Mouse (Mus musculus) hematopoietic stem cell, adult 5-6 weeks (primary cell): ENCODE measurements around the gene Slc30a5. TPM values are rescaled to one million over a fixed set of nuclear protein-coding genes. Genes with fewer than 3 reads are reported as not detected.

Experiments
- ATAC-seq, 2 experiments: fragments of 125-278 bp in 1 of 2; replicated peaks in 1 of 2; 2 replicates each; pipeline ENCODE4 v1.8.0; 2016 to 2017; ENCODE audit warnings: inconsistent platforms in 2 of 2, mild to moderate bottlenecking in 2 of 2, moderate number of reproducible peaks in 2 of 2, low read depth in 1 of 2, moderate TSS enrichment in 1 of 2; ENCODE audit not compliant: low FRiP score in 2 of 2, poor library complexity in 2 of 2, severe bottlenecking in 2 of 2, insufficient read depth in 1 of 2, low TSS enrichment in 1 of 2
- total RNA-seq: library from RNA; stranded (forward); fragments of 172-1452, 232-1000 nt; gene quantifications from 2 replicates; pipeline ENCODE4 v1.2.3, GENCODE M21; 2017

Slc30a5 gene
- total RNA-seq, 1 experiment from 2014 or later = 83.7 TPM

- no peak for ATAC-seq
Measured at GRCm38 (mm10) chr13:100787316-100788010, 45.8 kb downstream of the Slc30a5 start.

DNA sequence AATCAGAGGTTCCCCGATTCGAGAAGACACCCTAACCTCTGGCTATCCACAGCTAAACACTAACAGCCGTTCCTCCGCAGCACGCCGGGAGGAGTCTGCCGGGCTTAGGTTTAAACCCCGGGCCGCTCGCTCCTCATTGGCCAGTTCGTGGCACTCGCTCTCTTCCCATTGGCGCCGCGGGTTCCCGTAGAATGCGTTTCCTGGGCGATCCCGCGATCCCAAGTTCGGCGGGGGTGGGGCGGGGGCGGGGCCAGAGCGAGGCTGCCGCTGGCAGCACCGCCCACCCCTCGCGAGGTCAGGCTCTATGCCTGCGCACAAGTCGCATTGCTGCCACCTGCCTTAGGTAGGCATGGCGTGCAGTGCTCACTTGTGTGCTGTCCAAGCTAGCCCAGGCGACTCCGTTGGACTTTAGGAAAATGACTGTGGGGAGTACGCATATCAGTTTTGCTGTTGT lies 46.8 kb downstream of the Slc30a5 start, which contains the start of gene Ccnb1:
TSS of gene Ccnb1 (minus strand) at position 157 of the 454 bp plus-strand sequence.
- ATAC-seq = peak; percentile 93 to 98

GRCm38 (mm10) chr13:100785806-100786413 lies 47.3 kb downstream of the Slc30a5 start:
- ATAC-seq = peak; percentile 23 to 47; a peak in 2 of 4 replicates

GRCm38 (mm10) chr13:100777491-100777890 lies 55.7 kb downstream of the Slc30a5 start:
- ATAC-seq = no peak; a peak in 1 of 4 replicates

- no peak for ATAC-seq
Measured at GRCm38 (mm10) chr13:100776710-100777109, 56.5 kb downstream of the Slc30a5 start.

- ATAC-seq = 0 out of 4 replicates have a peak, but pooled peaks of 1 of the 2 experiments have one; percentile 6
Measured at GRCm38 (mm10) chr13:100776056-100776419, 57.2 kb downstream of the Slc30a5 start.

DNA sequence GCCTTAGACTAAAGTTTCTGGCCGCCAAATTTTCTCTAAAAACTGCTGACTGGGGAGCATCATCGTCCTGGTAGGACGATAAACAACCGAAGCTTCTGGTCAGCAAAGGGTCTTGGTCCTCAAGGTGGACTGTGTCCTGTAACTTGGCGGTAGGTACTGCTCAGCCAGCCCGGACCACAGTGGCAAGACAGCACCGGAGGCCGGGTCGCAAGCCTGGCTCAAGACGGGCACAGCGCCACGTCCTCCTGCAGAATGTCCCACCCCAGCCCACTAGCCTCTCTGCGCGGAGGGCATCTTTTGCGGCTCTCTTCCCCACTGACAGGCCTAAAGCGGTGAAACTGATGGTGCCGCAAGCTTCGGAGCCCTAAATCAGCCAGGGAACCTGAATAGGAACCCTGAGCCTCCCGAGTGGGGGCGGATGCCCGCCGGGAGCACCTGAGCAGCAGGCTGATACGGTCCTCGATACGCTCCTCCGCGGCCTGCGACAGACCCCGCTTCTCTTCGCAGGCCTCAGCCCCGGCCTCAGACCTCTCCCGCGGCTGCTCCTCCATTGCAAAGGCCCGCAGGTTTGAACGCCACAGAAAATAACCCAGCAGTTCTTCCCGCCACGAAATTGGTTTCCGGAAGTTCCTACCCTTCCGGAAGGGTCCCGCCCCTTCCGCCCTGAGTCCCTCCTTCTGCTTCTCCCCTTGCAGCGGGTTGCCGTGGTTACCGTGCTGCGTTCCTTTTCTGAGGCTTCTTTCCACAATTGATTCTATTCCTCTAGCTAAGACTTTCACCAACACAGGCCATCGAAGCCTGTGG lies 57.8 kb downstream of the Slc30a5 start, which contains the start of gene Cenph:
TSS of gene Cenph (minus strand) at position 648 of the 804 bp plus-strand sequence.
- peak; percentile 98 to 99 for ATAC-seq

DNA sequence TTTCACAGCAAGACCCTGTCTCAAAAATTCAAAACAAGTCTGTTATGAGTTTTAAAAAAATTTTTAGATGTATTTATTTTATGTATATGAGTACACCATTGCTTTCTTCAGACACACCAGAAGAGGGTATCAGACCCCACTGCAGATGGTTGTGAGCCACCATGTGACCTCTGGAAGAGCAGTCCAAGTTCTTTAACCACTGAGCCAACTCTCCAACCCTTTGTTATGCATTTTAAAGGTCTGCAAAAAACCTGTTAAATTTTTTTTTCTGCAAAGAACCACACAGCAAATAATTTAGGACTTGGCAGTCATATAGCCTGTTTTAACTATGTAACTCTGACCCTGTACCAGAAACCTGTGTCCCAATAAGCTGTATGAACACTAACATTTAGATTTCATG lies 58.5 kb downstream of the Slc30a5 start:
- ATAC-seq = no peak

DNA sequence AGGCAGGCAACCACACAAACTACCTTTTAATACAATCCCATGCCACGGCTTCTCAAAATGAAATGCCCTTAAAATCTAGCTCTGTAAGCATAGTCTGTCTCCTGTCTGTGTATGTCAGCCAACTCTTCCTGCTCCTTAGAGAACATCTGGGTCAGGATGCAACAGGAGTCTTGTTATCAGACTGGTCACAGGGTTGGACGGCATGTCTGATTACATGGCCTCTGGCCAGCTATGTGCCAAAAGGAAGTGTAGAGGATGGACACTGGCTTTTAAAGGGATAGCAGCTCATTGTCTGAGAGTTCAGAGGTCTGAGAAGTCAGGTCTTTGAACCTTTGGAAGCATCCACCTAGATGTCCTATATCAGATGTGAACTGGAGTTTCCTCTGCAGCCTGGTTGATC lies 77.9 kb downstream of the Slc30a5 start:
- no peak for ATAC-seq

GRCm38 (mm10) chr13:100754186-100754585 lies 79.0 kb downstream of the Slc30a5 start:
- no peak for ATAC-seq

DNA sequence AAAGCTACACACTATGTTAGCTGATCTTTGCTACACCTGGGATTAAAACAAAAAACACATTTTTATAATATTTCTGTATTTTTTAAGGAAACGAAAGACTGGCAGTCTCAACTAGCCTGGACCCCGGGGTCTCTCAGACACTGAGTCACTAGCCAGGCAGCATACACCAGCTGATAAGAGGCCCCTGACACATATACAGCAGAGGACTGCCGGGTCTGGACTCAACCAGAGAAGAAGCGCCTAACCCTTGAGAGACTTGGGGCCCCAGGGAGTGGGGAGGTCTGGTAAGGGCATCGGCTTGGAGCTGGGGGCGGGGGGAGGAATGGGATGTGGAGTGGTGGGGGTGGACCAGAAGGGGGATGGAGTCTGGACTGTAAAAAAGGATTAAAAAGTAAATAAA lies 80.2 kb downstream of the Slc30a5 start:
- ATAC-seq = no peak

Other genes with a start within 250 kb of the Slc30a5 start
- gene Marveld2, start 216.5 kb downstream of the Slc30a5 start, total RNA-seq = 3.9 and 5.7 TPM in 2 replicates
- 233 and 241 TPM in 2 replicates for gene Ak6, start 182.4 kb downstream of the Slc30a5 start, total RNA-seq
- 37.1 and 39.2 TPM in 2 replicates for gene Rad17, start 182.4 kb downstream of the Slc30a5 start, total RNA-seq
- 13.8 and 18.1 TPM in 2 replicates for gene Taf9, start 181.8 kb downstream of the Slc30a5 start, total RNA-seq
- 23.6 and 26.9 TPM in 2 replicates for gene Ccdc125, start 163.7 kb downstream of the Slc30a5 start, total RNA-seq
- 33.2 and 43.1 TPM in 2 replicates for gene Cdk7, start 102.5 kb downstream of the Slc30a5 start, total RNA-seq
- 49.6 and 56.6 TPM in 2 replicates for gene Mrps36, start 88.8 kb downstream of the Slc30a5 start, total RNA-seq
- gene Cenph, start 57.5 kb downstream of the Slc30a5 start, total RNA-seq = 39.1 and 45.4 TPM in 2 replicates
- gene Ccnb1, start 46.9 kb downstream of the Slc30a5 start, total RNA-seq = 91.3 and 108 TPM in 2 replicates